ENCODE assay signal across 10 mouse cellular contexts in the genomic region with DNA sequence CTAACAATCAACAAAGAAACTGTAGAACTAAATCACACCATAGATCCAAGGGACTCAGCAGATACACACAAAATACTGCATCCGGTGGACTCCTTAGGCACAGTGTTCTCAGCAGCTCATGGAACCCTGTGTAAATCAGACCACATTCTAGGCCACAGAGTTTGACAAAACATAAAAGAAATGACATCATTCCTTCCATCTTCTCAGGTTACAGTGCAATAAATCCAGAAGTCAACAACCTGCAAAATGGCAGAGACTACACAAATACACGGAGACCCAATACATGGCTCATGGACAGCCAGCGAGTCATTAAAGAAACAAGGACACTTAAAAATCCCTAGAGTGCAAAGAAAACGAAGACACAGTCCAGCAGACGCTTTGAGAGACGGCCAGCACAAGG. TPM values are rescaled to one million over a fixed set of nuclear protein-coding genes. Genes with fewer than 3 reads are reported as not detected.
A peak's percentile ranks its signal among the peaks of the same experiment; 100 is the strongest.
DNase-seq lines count a peak whose midpoint lies in the region; ATAC-seq and TF ChIP-seq lines count a peak whose summit lies in the region.
"Had no signal": no experiment of that assay in that cellular context is flagged by ENCODE, and none has a peak within 500 bp of the region (broad histone marks: within the 10 kb centered on the region; RNA-seq: fewer than 3 reads in every experiment).

No protein-coding gene starts in this region.

- no peak overlapping the region; the same call in 1 of the 2 replicates for H3K9ac ChIP-seq in kidney, embryonic 16.5 days (replicated peaks; ENCODE audit: low read length)
- H3K9ac ChIP-seq in limb, embryonic 14.5 days (ENCODE audit: low read depth, low read length, severe bottlenecking) = no peak overlapping the region

- ATAC-seq in kidney, embryonic 16.5 days (ENCODE audit: low FRiP score, low TSS enrichment) = peak; percentile 84
- peak; percentile 45; the same call in 1 of the 2 replicates for ATAC-seq in limb, embryonic 14.5 days (ENCODE audit: low FRiP score, low read depth)

- H3K36me3 ChIP-seq in kidney, embryonic 16.5 days (ENCODE audit: insufficient read depth, low read length) = no peaks in the 10 kb centered on the region
- no peaks in the 10 kb centered on the region for H3K36me3 ChIP-seq in limb, embryonic 14.5 days (ENCODE audit: control insufficient read depth, insufficient read depth, low read length)
- no peaks in the 10 kb centered on the region for H3K36me3 ChIP-seq in forebrain, embryonic 10.5 days (replicated peaks)

- no peaks in the 10 kb centered on the region for H3K9me3 ChIP-seq in kidney, embryonic 16.5 days (ENCODE audit: low read length)
- no peaks in the 10 kb centered on the region for H3K9me3 ChIP-seq in limb, embryonic 14.5 days (ENCODE audit: control insufficient read depth, low read length)
- H3K9me3 ChIP-seq in forebrain, embryonic 10.5 days = no peaks in the 10 kb centered on the region

- peaks cover 33% of the 10 kb centered on the region for H3K4me1 ChIP-seq in kidney, embryonic 16.5 days (ENCODE audit: insufficient read depth, low read length)
- peaks cover 26% of the 10 kb centered on the region for H3K4me1 ChIP-seq in limb, embryonic 14.5 days (ENCODE audit: control insufficient read depth, insufficient read depth, low read length)
- peaks cover 25% of the 10 kb centered on the region for H3K4me1 ChIP-seq in forebrain, embryonic 10.5 days

- no peak for DNase-seq in kidney, adult 11 months
- peak; percentile 64 for DNase-seq in NIH3T3 (ENCODE audit: low read depth)
- peak; percentile 35 for DNase-seq in embryo, embryonic 9.5 days (ENCODE audit: extremely low spot score)
- peak; percentile 37 for DNase-seq in limb, embryonic 14.5 days (ENCODE audit: low spot score)
- no peak for DNase-seq in left cerebral cortex, adult 18-20 months (ENCODE audit: low spot score in 2 of 2)
- no peak for DNase-seq in forebrain, embryonic 10.5 days (ENCODE audit: extremely low spot score, low spot score)
- DNase-seq: adrenal gland, postnatal 25 days; cerebellum, adult 2 months; lung, adult 18-20 months had no signal

- no peak overlapping the region for H3K4me2 ChIP-seq in kidney, embryonic 16.5 days (replicated peaks; ENCODE audit: low read depth, low read length)
- H3K4me2 ChIP-seq in limb, embryonic 14.5 days (replicated peaks; ENCODE audit: low read depth, low read length, severe bottlenecking) = no peak overlapping the region

- TF ChIP-seq POLR2A in limb, embryonic 14.5 days (IDR thresholded peaks at IDR 0.05; ENCODE audit: borderline replicate concordance, extremely low read depth, insufficient read depth, insufficient read length) = no peak

- H3K27me3 ChIP-seq in kidney, embryonic 16.5 days (ENCODE audit: insufficient read depth, low read length) = no peaks in the 10 kb centered on the region
- no peaks in the 10 kb centered on the region for H3K27me3 ChIP-seq in limb, embryonic 14.5 days (ENCODE audit: control insufficient read depth, insufficient read depth, low read length)
- peaks cover 10% of the 10 kb centered on the region; the same call in 1 of the 2 replicates for H3K27me3 ChIP-seq in forebrain, embryonic 10.5 days (ENCODE audit: poor library complexity, severe bottlenecking)

- no peak overlapping the region for H3K4me3 ChIP-seq in kidney, embryonic 16.5 days (ENCODE audit: low read length)
- H3K4me3 ChIP-seq in limb, embryonic 14.5 days (replicated peaks; ENCODE audit: low read length) = no peak overlapping the region
- H3K4me3 ChIP-seq in forebrain, embryonic 10.5 days = no peak overlapping the region

- WGBS in kidney, embryonic 16.5 days = 8% methylated on average over 6 of the region's 6 CpGs
- WGBS in limb, embryonic 14.5 days = 24% methylated on average over 6 of the region's 6 CpGs
- WGBS in forebrain, embryonic 10.5 days = 74% methylated on average over 6 of the region's 6 CpGs

- H3K27ac ChIP-seq in kidney, embryonic 16.5 days (ENCODE audit: low read length) = peak overlapping the region; percentile 85
- no peak overlapping the region for H3K27ac ChIP-seq in limb, embryonic 14.5 days (replicated peaks; ENCODE audit: low read depth, low read length)
- H3K27ac ChIP-seq in forebrain, embryonic 10.5 days = no peak overlapping the region

RNA-seq across cellular contexts. Expression of a gene that starts 51.8 kb away (rescaled TPM):
- 59.5 and 65.5 TPM in 2 replicates for polyA plus RNA-seq in kidney, embryonic 16.5 days (2015; fragmentation: Nextera tagmentation; extraction: Ambion mirVana)
- polyA plus RNA-seq in limb, embryonic 14.5 days (2012; rRNA removed) = 20.4 and 20.8 TPM in 2 replicates
- polyA plus RNA-seq in limb, embryonic 14.5 days (2014; fragmentation: Nextera tagmentation; extraction: Ambion mirVana) = 33.9 and 36.8 TPM in 2 replicates
- total RNA-seq in left cerebral cortex, adult 18-20 months (2021) = 10 to 100 TPM; 45.3 to 46.0 TPM
- polyA plus RNA-seq in forebrain, embryonic 10.5 days (2016; fragmentation: Nextera tagmentation; extraction: Ambion mirVana) = 14.1 and 15.1 TPM in 2 replicates

Comparison
In these comparisons a context has a peak if more than half of its experiments do, and no peak if none do; other contexts are left out.
1. DNase-seq: peak in NIH3T3 (single experiment), embryo, embryonic 9.5 days (single experiment) and limb, embryonic 14.5 days (single experiment); none in kidney, adult 11 months (single experiment), left cerebral cortex, adult 18-20 months (0 of 2) and forebrain, embryonic 10.5 days (single experiment).